Mouse (Mus musculus) heart, postnatal 25 days (tissue): ENCODE measurements around the gene Tmem200c. TPM values are rescaled to one million over a fixed set of nuclear protein-coding genes. Genes with fewer than 3 reads are reported as not detected.

ENCODE experiments used
- DNase-seq: peaks from one replicate; pipeline ENCODE4 v3.0.0; 2022; ENCODE audit warnings: low spot score
- intact Hi-C: fragments of 180-260 bp; cut with DNase I; formaldehyde crosslinking; loops from one replicate; pipeline ENCODE4 v1.15.1; 2025
- total RNA-seq, 2 experiments: library from RNA; stranded (reverse); gene quantifications; 2 replicates each; pipeline ENCODE4 v1.2.3; 2021

The Tmem200c gene
- not detected for total RNA-seq

DNA sequence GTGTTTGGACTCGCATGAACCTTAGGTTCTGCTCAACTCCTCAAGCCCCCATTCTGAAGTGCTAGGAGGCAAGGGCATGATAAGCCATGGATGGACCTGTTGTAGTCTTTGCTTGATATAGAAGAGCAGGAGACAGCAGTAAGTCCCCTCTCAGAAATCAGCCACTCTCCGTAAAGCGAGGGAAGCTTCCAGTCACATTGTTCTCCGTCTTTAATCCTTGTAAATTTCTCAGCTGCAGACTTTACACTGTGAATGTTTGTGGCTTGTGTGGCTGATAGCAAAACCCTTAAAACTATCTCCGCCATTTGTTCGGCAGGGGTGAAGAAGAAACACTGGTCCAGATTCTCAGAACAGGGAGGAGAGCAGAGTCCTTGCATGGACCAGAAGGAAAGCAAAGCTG lies at the start of gene Tmem200c:
TSS of gene Tmem200c (plus strand) at position 301 of the 400 bp plus-strand sequence.
- intact Hi-C loops: no loop called here

GRCm38 (mm10) chr17:68793741-68794140 lies 32.7 kb upstream of the Tmem200c start:
- no peak for DNase-seq
- intact Hi-C loops: no loop called here

More for the DNA sequence above, at the start of gene Tmem200c:
- no peak for DNase-seq

DNA sequence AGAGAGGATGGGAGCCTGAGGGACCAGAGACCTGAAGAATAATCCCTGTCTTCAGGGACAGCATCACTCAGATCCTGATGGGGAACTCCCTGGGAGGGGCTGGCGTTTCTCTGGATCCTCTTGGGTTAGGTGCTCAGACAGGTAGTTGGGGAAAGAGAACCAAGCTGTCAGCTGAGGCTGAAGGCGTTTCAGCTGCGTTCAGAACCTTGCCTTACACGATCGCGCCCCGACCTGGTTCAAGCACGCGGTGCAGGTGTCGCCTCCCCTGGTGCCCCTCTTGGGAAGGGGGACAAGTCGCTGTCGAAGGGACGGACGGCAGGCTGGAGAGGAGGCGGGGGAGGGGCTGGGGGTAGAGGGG lies 10.2 kb downstream of the Tmem200c start:
- intact Hi-C loops: no loop called here
- no peak for DNase-seq

DNA sequence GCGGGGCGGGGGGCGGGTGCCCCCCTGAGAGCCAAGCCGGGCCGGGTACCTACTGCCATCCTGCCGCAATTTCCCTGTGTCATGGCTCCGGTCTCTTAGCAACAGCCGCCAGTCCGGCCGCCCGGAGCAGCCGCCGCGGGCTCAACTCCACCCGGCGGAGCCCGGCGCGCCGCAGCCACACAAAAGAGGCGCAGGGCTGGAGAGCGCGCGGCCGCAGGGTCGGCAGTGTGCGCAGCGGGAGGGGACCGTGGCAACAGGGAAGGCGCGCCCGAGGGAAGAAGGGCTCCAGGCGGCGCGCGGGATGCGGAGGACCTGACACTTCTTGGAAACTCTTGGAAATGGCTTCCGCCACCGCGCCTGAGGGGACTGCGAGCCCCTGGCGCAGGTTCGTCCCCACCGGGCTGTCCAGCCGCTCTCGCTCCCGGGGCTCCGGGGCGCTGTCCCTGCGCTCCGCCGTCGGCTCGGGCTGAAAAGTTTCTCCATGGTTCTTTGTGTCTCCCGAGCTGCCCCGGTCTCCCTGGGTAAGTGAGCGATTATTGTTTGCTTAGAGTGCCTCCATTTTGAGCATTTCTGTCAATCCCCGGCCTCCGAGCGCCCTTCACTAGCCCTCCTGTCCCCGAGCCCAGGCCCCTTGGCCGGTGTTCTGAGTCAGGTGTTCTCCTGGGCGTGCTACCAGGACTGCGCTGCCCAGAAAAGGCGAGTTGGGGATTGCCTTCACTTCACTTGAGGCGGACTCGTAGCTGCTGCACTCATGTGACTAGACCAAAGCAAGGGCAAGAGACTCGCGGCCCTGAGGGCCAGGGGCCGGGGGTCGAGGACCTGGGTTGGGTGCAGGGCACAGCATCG lies 10.8 kb downstream of the Tmem200c start:
- intact Hi-C loops: no loop called here
- DNase-seq: no peak

DNA sequence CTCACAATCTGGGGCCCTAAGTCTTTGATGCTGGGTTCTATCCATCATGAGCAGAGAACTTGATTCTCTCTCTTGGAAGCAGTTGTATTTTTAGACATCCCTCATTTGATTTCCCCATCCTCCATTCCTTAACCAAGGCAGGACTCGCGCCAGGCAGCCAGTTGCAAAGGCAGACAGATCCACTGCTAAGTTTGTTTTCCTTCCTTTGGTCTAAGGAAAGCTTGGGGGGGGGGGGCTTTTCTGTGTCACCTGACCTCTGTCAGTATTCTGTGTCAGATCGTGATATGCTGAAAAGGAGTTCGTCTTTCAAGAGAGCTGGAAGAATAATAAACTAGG lies 11.4 kb downstream of the Tmem200c start:
- intact Hi-C loops: no loop called here
- DNase-seq: no peak

DNA sequence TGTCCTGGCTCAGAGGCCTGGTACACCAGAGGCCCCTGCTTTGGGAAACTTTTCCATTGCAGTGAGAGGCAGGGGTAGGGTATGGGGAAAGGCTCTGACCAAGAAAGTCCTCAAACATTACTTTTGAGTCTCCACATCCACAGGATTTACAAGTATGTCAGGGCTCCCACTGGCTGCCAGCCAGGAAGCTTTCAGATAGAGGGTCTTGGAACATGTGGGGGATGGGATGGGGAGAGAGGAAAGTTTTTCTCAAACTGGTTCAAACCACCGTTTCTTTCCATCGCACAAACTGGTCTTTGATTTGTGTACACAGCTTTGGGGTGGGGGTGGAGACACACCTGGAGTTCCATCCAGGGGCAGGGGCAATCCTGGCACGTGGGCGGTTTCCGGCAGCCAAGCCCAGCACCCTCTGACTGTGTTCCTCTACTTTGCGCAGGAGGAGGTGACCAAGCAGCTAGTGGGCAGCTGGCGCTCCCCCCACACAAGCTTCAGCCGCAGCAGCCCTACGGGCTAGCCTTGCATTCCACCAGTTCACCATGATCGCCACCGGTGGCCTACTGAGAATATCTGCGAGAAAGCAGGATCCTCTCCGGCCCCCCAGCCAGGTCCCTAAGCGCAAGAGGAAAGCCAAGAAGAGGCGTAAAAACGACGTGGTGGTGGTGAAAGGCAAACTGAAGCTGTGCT lies 13.6 kb downstream of the Tmem200c start:
- DNase-seq: no peak
- intact Hi-C loops: no loop called here

- no peak for DNase-seq
- intact Hi-C loops: no loop called here
Measured at GRCm38 (mm10) chr17:68840572-68840939, 14.1 kb downstream of the Tmem200c start.

DNA sequence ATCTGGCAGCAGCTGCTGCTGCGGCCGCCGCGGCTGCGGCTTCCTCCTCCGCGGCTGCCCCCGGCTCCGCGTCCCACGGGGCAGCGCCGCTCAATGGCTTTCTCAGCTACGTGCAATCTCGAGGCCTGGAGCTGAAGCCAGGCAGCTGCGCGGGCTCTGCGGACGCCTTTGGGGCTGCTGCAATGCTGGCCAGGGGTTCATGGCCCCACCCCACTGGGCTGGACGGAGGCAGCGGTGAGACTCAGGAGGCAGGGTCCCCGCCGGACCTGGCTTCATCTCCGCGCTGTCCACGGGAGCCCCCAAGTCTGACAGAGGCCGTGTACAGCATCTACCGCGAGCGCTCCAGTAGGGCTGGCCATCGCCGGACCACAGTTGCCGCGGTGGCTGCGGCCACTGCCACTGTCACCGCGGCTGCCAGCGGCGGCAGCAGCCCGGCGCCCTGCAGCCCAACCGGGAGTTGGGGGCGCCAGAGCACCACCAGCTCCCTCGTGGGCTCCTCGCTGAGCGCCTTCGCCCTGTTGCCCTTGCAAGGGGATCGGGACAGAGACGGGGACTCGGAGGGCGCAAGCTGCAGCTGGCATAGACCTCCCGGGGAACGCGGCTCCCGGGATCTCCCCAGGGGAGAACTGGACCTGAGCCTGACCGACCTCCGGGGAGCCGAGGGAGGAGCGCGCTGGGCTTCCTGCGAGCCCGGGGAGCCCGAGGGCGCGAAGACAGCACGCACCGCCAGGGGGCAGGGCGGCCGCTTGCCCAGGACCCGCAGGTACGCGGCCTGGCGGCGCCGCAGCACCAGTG lies 14.9 kb downstream of the Tmem200c start:
- intact Hi-C loops: no loop called here
- no peak for DNase-seq

DNA sequence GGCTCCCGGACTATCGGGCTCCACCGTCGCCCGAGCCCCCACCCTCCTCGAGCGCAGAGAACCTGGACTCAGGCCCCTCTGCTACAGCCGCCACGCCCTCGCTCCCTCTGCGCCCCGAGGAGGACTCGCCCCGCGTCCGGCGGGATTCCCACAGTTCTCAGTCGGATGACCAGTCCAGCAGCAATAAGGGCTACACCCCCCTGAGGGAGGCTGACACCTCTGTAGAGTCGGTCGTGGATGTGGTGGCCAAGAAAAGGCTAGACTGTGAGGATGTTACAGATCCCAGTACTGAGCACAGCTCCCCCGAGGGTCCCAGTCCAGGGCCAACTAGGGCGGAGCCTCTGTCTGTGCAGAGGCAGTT lies 15.4 kb downstream of the Tmem200c start:
- no peak for DNase-seq
- intact Hi-C loops: no loop called here

GRCm38 (mm10) chr17:68845931-68846330 lies 19.5 kb downstream of the Tmem200c start:
- DNase-seq: no peak
- intact Hi-C loops: no loop called here

GRCm38 (mm10) chr17:68848739-68849138 lies 22.3 kb downstream of the Tmem200c start:
- no peak for DNase-seq

DNA sequence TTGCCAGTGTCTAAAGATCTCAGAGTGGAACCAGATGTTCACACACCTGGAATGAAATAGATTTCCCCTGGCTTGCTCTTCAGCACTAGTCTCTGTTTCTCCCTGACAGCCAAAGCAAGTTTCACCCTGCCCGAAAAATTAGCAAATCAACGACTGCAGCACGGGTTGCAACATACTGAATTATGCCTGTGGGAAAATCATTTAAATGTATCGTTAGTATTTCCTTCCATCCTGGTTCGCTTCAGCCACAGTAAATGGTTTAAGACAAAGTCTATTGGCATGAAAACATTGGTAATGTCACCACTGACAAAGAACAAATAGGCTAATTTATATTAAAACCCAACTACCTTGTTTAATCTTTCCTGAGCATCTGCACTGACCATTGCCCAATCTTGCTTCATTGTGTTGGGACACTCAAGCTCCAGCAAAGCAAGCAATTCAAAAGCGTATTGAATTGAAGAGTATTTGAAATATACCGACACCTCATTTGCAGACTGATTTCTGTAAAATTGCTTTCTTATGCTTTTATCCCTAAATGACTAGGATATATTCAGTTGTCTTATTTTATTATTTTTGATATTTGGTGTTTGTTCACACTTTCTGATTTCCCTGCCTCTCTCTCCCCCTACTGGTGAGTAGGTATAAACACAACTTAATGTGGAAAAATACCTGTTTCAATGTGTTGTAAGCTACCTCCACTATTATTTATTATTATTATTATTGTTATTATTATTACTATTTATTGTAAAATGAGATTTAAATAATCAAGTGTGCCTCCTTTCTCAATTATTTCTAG lies 25.9 kb downstream of the Tmem200c start:
- intact Hi-C loops: loop anchor here (5.0 kb wide), 1 partner anchor 675 kb away; no protein-coding TSS in a partner anchor
- no peak for DNase-seq

More at GRCm38 (mm10) chr17:68848739-68849138, 22.3 kb downstream of the Tmem200c start:
- intact Hi-C loops: no loop called here

- intact Hi-C loops: no loop called here
- no peak for DNase-seq
Measured at GRCm38 (mm10) chr17:68864175-68864574, 37.8 kb downstream of the Tmem200c start.

DNA sequence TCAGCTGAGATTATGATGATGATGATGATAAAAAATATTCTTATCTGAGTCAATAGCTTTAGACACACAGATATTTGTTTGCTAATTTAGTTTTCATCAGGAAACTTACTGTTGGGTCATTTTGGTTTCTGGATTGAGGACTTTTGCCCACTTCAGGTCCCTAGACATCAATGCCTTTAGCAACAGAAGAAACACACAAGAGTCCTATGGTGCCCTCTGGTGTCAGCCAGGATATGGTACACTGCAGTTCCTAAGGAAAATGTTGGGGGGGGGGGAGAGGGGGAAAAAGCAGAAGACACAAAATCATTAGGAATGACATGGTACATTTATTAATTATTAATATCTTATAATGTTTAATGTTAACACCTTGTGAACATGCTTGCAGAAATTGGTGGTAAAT lies 42.0 kb downstream of the Tmem200c start:
- no peak for DNase-seq
- intact Hi-C loops: loop anchor here (5.0 kb wide), 1 partner anchor 686 kb away; no protein-coding TSS in a partner anchor

DNA sequence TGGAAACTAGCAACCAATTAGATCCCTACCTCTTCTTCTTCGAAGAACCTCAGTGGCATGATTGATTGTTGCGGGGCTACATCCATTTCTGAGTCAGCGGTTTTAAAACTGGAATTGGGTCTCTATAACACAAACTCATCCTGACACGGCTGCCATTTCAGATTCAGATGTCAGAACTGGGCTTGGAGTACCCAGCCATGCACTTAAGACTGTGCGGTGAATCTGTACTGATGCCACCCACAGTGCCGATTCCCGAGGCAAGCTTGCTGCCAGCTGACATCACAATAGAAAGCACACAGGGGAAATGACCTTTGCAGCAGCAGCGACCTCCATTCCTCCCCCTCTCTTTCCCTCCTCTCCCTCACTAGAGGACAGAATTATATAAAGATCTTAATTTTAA lies 47.6 kb downstream of the Tmem200c start:
- intact Hi-C loops: no loop called here
- no peak for DNase-seq

DNA sequence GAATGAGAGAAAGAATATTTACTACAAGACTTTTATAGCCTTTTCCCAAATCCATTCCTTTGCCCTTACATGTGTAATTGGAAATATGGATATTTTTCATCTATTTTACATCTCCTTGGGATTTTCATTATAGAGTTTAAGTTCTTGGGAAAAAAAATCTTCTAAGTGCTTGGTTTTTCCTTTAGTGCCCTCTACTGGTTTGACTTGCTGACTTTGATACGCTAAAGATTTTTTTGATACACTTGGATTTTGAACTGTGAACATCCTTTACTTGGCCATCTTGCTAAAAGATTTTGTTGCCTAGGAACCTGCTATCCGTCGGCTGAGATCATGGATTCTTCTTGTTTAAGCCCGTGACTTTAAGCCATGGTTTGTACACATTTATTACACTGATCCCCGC lies 48.8 kb downstream of the Tmem200c start:
- DNase-seq: no peak
- intact Hi-C loops: no loop called here

GRCm38 (mm10) chr17:68875917-68876495 lies 49.6 kb downstream of the Tmem200c start:
- intact Hi-C loops: no loop called here
- DNase-seq: no peak

DNA sequence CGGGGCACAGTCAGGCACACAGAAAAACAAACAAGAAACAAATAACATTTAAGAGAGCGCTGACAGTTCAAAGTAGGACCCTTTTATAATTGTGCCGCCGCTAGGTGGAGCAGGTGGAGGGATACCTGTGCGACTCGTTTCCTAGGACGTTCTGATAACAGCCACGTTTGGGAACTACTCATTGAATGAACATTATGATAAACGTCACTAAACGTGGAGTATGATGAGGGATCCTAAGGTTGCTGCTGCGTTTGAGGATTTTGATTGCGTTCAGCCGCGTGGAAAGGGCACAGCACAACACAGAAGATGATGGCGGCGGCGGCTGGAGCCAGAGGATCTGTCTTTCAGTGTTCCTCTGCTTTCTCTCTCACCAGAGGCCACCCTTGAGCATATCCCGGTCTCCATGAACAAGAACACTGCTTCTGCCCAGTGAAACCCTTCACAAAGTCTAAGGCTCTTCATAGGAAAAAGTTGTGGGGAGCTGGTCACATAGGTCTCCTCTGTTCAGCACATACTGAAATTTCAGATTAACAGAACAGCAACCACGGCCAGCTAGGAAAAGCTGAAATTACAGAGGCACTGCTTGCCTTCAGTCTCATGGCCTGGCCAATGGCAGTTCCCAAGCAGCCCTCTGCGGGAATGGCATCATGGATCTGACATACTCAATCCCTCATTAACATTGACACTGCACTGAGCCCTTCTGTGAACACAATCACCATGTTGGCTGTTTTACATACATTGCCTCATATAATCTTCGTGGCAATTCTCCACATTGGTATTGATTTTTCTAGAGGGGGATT lies 55.5 kb downstream of the Tmem200c start:
- intact Hi-C loops: loop anchor here (1.0 to 10.0 kb wide), 2 partner anchors 224 to 463 kb away; no protein-coding TSS in a partner anchor
- no peak for DNase-seq
